Mouse (Mus musculus): Measurements from ENCODE around the gene Ctla2b. TPM values are rescaled to one million over a fixed set of nuclear protein-coding genes. Genes with fewer than 3 reads are reported as not detected.

Gene Ctla2b
- polyA plus RNA-seq, 1 experiment from 2014 or later: 2.7 TPM

Other genes with a start within 250 kb of the Ctla2b start
- gene BC051665, start 111.1 kb downstream of the Ctla2b start, polyA plus RNA-seq (2015; fragmentation: Nextera tagmentation; extraction: Ambion mirVana): not detected in 2 replicates
- not detected in 2 replicates for gene Ctsll3, start 94.6 kb downstream of the Ctla2b start, polyA plus RNA-seq (2015; fragmentation: Nextera tagmentation; extraction: Ambion mirVana)
- gene 4930486L24Rik, start 33.0 kb downstream of the Ctla2b start, polyA plus RNA-seq (2015; fragmentation: Nextera tagmentation; extraction: Ambion mirVana): not detected in 2 replicates
- gene Gm49392, start 553 bp downstream of the Ctla2b start, polyA plus RNA-seq (2015; fragmentation: Nextera tagmentation; extraction: Ambion mirVana): 0.15 and 0.31 TPM in 2 replicates
- not detected in 2 replicates for gene Tpbpb, start 7.4 kb upstream of the Ctla2b start, polyA plus RNA-seq (2015; fragmentation: Nextera tagmentation; extraction: Ambion mirVana)
- gene Gm49393, start 38.1 kb upstream of the Ctla2b start, polyA plus RNA-seq (2015; fragmentation: Nextera tagmentation; extraction: Ambion mirVana): 0.44 TPM in 1 of 2 replicates, not detected in the other
- 2.8 and 3.1 TPM in 2 replicates for gene Gm49391, start 39.1 kb upstream of the Ctla2b start, polyA plus RNA-seq (2015; fragmentation: Nextera tagmentation; extraction: Ambion mirVana)
- gene Ctla2a, start 39.2 kb upstream of the Ctla2b start, polyA plus RNA-seq (2015; fragmentation: Nextera tagmentation; extraction: Ambion mirVana): 27.4 and 29.7 TPM in 2 replicates
- not detected in 2 replicates for gene Tpbpa, start 44.5 kb upstream of the Ctla2b start, polyA plus RNA-seq (2015; fragmentation: Nextera tagmentation; extraction: Ambion mirVana)
- not detected in 2 replicates for gene Ctsj, start 108.5 kb upstream of the Ctla2b start, polyA plus RNA-seq (2015; fragmentation: Nextera tagmentation; extraction: Ambion mirVana)
- gene Ctsq, start 143.2 kb upstream of the Ctla2b start, polyA plus RNA-seq (2015; fragmentation: Nextera tagmentation; extraction: Ambion mirVana): not detected in 2 replicates

All from stomach, embryonic 15.5 days (tissue).